Mouse (Mus musculus) MEL (cell line): Measurements from ENCODE around the gene Gm11541.

Source experiments
- CHD1 ChIP-seq: IDR thresholded peaks from 2 replicates; pipeline ENCODE4 v1.6.1; 2012; ENCODE audit warnings: low read depth, mild to moderate bottlenecking, inconsistent platforms, low read length, improper control_type of control experiment
- CTCF ChIP-seq, 3 experiments: IDR thresholded peaks in 2 of 3; conservative IDR thresholded peaks in 1 of 3; 2 replicates each; pipeline ENCODE4 v1.5.1; 2011 to 2012; ENCODE audit warnings: low read length in 3 of 3, low read depth in 2 of 3, mild to moderate bottlenecking in 2 of 3, improper control_type of control experiment in 1 of 3, inconsistent platforms in 1 of 3, mixed read lengths in 1 of 3, moderate library complexity in 1 of 3; ENCODE audit not compliant: control insufficient read depth in 1 of 3, insufficient read depth in 1 of 3, poor library complexity in 1 of 3, severe bottlenecking in 1 of 3
- E2F4 ChIP-seq: IDR thresholded peaks from 2 replicates; pipeline ENCODE4 v1.6.1; 2011; ENCODE audit warnings: low read depth, low read length, improper control_type of control experiment, borderline replicate concordance
- ELF1 ChIP-seq: IDR thresholded peaks from 2 replicates; pipeline ENCODE4 v1.6.1; 2014; ENCODE audit warnings: low read depth, mild to moderate bottlenecking, inconsistent platforms, low read length, improper control_type of control experiment, moderate library complexity
- EP300 ChIP-seq, 2 experiments: IDR thresholded peaks; 2 replicates each; pipeline ENCODE4 v1.6.1; 2011; ENCODE audit warnings: improper control_type of control experiment in 2 of 2, low read length in 2 of 2, low read depth in 1 of 2, mild to moderate bottlenecking in 1 of 2
- POLR2A ChIP-seq, 2 experiments: IDR thresholded peaks; 2 replicates each; pipeline ENCODE4 v1.6.1; 2011 to 2012; ENCODE audit warnings: low read length in 2 of 2, mild to moderate bottlenecking in 2 of 2, control low read depth in 1 of 2, improper control_type of control experiment in 1 of 2, low read depth in 1 of 2, moderate library complexity in 1 of 2; ENCODE audit not compliant: control insufficient read depth in 1 of 2, insufficient read depth in 1 of 2, poor library complexity in 1 of 2
- POLR2AphosphoS5 ChIP-seq: IDR thresholded peaks from 2 replicates; pipeline ENCODE4 v1.6.1; 2012; ENCODE audit warnings: low read depth, borderline replicate concordance, mild to moderate bottlenecking, inconsistent platforms, low read length, moderate library complexity, mixed read lengths
- RAD21 ChIP-seq: IDR thresholded peaks from 2 replicates; pipeline ENCODE4 v1.6.1; 2011; ENCODE audit warnings: mild to moderate bottlenecking, low read depth, low read length, improper control_type of control experiment
- RCOR1 ChIP-seq: IDR thresholded peaks from 2 replicates; pipeline ENCODE4 v1.6.1; 2012; ENCODE audit warnings: low read depth, mild to moderate bottlenecking, inconsistent platforms, low read length, improper control_type of control experiment
- SMC3 ChIP-seq: IDR thresholded peaks from 2 replicates; pipeline ENCODE4 v1.6.1; 2011; ENCODE audit warnings: low read depth, low read length, improper control_type of control experiment

DNA sequence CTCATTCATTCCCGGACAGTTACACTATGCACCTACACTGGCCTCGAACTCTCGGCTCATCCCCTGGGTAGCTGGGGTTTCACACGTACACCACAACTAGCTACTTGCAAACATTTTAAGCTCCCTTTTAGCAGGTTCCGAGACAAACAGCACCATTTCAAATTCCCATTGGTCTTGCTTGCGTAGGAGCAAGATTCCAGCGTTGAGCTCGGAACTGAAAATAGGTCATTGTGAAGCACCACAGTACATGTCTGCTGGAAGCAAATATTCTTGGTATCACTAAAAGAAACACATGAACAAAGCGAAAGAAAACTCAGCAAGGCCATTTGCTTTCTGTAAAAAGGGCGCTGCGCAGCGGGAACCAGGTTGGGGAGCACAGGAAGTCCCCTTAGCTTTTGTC is 26.9 kb upstream of the Gm11541 start:
- TF ChIP-seq CTCF (IDR thresholded peaks at IDR 0.05 in 2 of 3, conservative IDR thresholded peaks at IDR 0.05 in 1 of 3; ENCODE audit: control insufficient read depth in 1 of 3, insufficient read depth in 1 of 3, low read depth in 2 of 3, low read length in 3 of 3, poor library complexity in 1 of 3, severe bottlenecking in 1 of 3) (no peak), EP300 (IDR thresholded peaks at IDR 0.05; ENCODE audit: low read depth in 1 of 2, low read length in 2 of 2) (no peak), ELF1 (no peak), POLR2A (IDR thresholded peaks at IDR 0.05; ENCODE audit: control insufficient read depth in 1 of 2, insufficient read depth in 1 of 2, low read depth in 1 of 2, low read length in 2 of 2, poor library complexity in 1 of 2) (no peak), CHD1 (no peak), SMC3 (no peak), POLR2AphosphoS5 (no peak), RCOR1 (no peak), E2F4 (no peak), RAD21 (no peak)
